Mouse (Mus musculus) olfactory bulb, adult 2 months (tissue): ENCODE measurements around the gene Hes7.

Source experiments
- CTCF ChIP-seq: fragments of 200-500 bp; IDR thresholded peaks from 2 replicates; pipeline ENCODE4 v1.5.1; 2012; ENCODE audit warnings: low read depth, mild to moderate bottlenecking, low read length, moderate library complexity; ENCODE audit not compliant: insufficient read depth
- POLR2A ChIP-seq: fragments of 200-500 bp; IDR thresholded peaks from 2 replicates; pipeline ENCODE4 v1.6.1; 2012; ENCODE audit warnings: mild to moderate bottlenecking, low read depth, low read length, moderate library complexity; ENCODE audit not compliant: insufficient read depth

- TF ChIP-seq CTCF, result no peak
- TF ChIP-seq POLR2A, result no peak
Measured at GRCm38 (mm10) chr11:69118765-69119164, 1.4 kb upstream of the Hes7 start.
